Comparison of ENCODE assay signal across 8 mouse cellular contexts in genomic region chr2:143867326-143867725, GRCm38 (mm10). TPM values are rescaled to one million over a fixed set of nuclear protein-coding genes. Genes with fewer than 3 reads are reported as not detected.
A peak's percentile ranks its signal among the peaks of the same experiment; 100 is the strongest.
DNase-seq lines count a peak whose midpoint lies in the region; ATAC-seq and TF ChIP-seq lines count a peak whose summit lies in the region.

No protein-coding gene starts in this region.

- ATAC-seq in forebrain, postnatal 0 days, result peak; percentile 75
- ATAC-seq in lung, embryonic 15.5 days (ENCODE audit: borderline replicate concordance, extremely low read depth, low FRiP score, low TSS enrichment), result peak; percentile 40

- H3K4me1 ChIP-seq in ES-E14 (ENCODE audit: control insufficient read depth in 2 of 2, insufficient read depth in 2 of 2, low read length in 2 of 2, poor library complexity in 1 of 2), result peaks cover 0 to 13% of the 10 kb centered on the region in 2 experiments; a peak in 1 of 4 replicates
- H3K4me1 ChIP-seq in forebrain, postnatal 0 days (ENCODE audit: insufficient read depth), result no peaks in the 10 kb centered on the region
- H3K4me1 ChIP-seq in lung, embryonic 15.5 days, result peaks cover 17% of the 10 kb centered on the region

- DNase-seq in ES-E14 (ENCODE audit: low read depth, low spot score), result peak; percentile 54
- peak; percentile 64 for DNase-seq in cerebellum, adult 11 months
- peak; percentile 86 for DNase-seq in forebrain, postnatal 0 days
- DNase-seq in heart, postnatal 4 days, result peak; percentile 86
- DNase-seq in layer of hippocampus, adult 8-10 months (ENCODE audit: low spot score in 2 of 2), result peak; percentile 58 to 81
- peak; percentile 58 for DNase-seq in ovary, postnatal 10 days (ENCODE audit: low spot score)
- peak; percentile 8 to 54 for DNase-seq in thymus, postnatal 10 days (ENCODE audit: low spot score in 2 of 2)

- no peak overlapping the region for H3K4me2 ChIP-seq in forebrain, postnatal 0 days (ENCODE audit: low read depth)
- no peak overlapping the region for H3K4me2 ChIP-seq in lung, embryonic 15.5 days

- H3K9ac ChIP-seq in ES-E14 (ENCODE audit: insufficient read depth, low read depth, low read length, poor library complexity, severe bottlenecking), result no peak overlapping the region
- H3K9ac ChIP-seq in forebrain, postnatal 0 days, result no peak overlapping the region
- H3K9ac ChIP-seq in lung, embryonic 15.5 days, result no peak overlapping the region

- H3K9me3 ChIP-seq in ES-E14 (ENCODE audit: control insufficient read depth, insufficient read depth, low read depth, low read length), result no peaks in the 10 kb centered on the region
- no peaks in the 10 kb centered on the region for H3K9me3 ChIP-seq in forebrain, postnatal 0 days (ENCODE audit: low read length)
- no peaks in the 10 kb centered on the region for H3K9me3 ChIP-seq in lung, embryonic 15.5 days

- no peaks in the 10 kb centered on the region; the same call in 1 of the 2 replicates for H3K27me3 ChIP-seq in forebrain, postnatal 0 days (ENCODE audit: insufficient read depth, low read length)
- no peaks in the 10 kb centered on the region for H3K27me3 ChIP-seq in lung, embryonic 15.5 days

- in situ Hi-C loops in ES-E14 (cut with MboI; ENCODE audit: low sequenced_read_pairs in 2 of 2, unreplicated experiment in 2 of 2), result no loop called here

- no peak overlapping the region for H3K4me3 ChIP-seq in ES-E14 (ENCODE audit: insufficient read depth in 1 of 2, low read depth in 1 of 2, low read length in 2 of 2, poor library complexity in 1 of 2, severe bottlenecking in 1 of 2)
- H3K4me3 ChIP-seq in forebrain, postnatal 0 days (ENCODE audit: low read depth, low read length), result no peak overlapping the region
- no peak overlapping the region for H3K4me3 ChIP-seq in lung, embryonic 15.5 days

- whole genome bisulfite sequencing in forebrain, postnatal 0 days, result 3% methylated on average over 6 of the region's 6 CpGs
- WGBS in lung, embryonic 15.5 days, result 2% methylated on average over 6 of the region's 6 CpGs

- no peak overlapping the region for H3K27ac ChIP-seq in ES-E14 (ENCODE audit: insufficient read depth, low read depth, low read length, poor library complexity, severe bottlenecking)
- H3K27ac ChIP-seq in forebrain, postnatal 0 days (ENCODE audit: low read depth, low read length), result no peak overlapping the region
- no peak overlapping the region for H3K27ac ChIP-seq in lung, embryonic 15.5 days

- peak; percentile 98 for TF ChIP-seq CTCF in forebrain, postnatal 0 days (IDR thresholded peaks at IDR 0.05; ENCODE audit: low read depth)

- no peaks in the 10 kb centered on the region for H3K36me3 ChIP-seq in ES-E14 (ENCODE audit: control insufficient read depth, insufficient read depth, low read length, poor library complexity, severe bottlenecking)
- H3K36me3 ChIP-seq in forebrain, postnatal 0 days (ENCODE audit: insufficient read depth), result no peaks in the 10 kb centered on the region
- H3K36me3 ChIP-seq in lung, embryonic 15.5 days, result no peaks in the 10 kb centered on the region

TF ChIP-seq in ES-E14, 5 proteins besides CTCF, POLR2A, EP300 and RAD21:
- no peak for TF ChIP-seq ZC3H11A (IDR thresholded peaks at IDR 0.05; ENCODE audit: borderline replicate concordance, low read depth, low read length)
- TF ChIP-seq CHD2 (IDR thresholded peaks at IDR 0.05; ENCODE audit: low read depth, low read length), result no peak
- TF ChIP-seq ZNF384 (IDR thresholded peaks at IDR 0.05; ENCODE audit: low read depth, low read length), result no peak
- TF ChIP-seq MAFK (IDR thresholded peaks at IDR 0.05; ENCODE audit: insufficient read depth, low read depth, low read length), result no peak
- no peak for TF ChIP-seq HCFC1 (IDR thresholded peaks at IDR 0.05; ENCODE audit: borderline replicate concordance, insufficient read depth, low read length)

RNA-seq across cellular contexts. Expression of gene Bfsp1, which starts 4.4 kb away (rescaled TPM):
- 0.32 and 0.62 TPM in 2 replicates for total RNA-seq in ES-E14 (2012; rRNA removed)
- 2.5 and 3.7 TPM in 2 replicates for total RNA-seq in forebrain, postnatal 0 days (2014; rRNA removed)
- polyA plus RNA-seq in forebrain, postnatal 0 days (2015; fragmentation: Nextera tagmentation; extraction: Ambion mirVana), result 1.3 and 1.9 TPM in 2 replicates
- under 1 TPM; 0.98 to 0.99 TPM for total RNA-seq in heart, postnatal 4 days (2021)
- 1 to 10 TPM; 1.2 to 3.0 (median 1.9) TPM for total RNA-seq in layer of hippocampus, adult 8-10 months (2022)
- polyA plus RNA-seq in lung, embryonic 15.5 days (2015; fragmentation: Nextera tagmentation; extraction: Ambion mirVana), result 1.7 and 2.1 TPM in 2 replicates

RNA-seq across cellular contexts. Expression of gene Dstn, which starts 47.8 kb away (rescaled TPM):
- total RNA-seq in ES-E14 (2012; rRNA removed), result 272 and 391 TPM in 2 replicates
- total RNA-seq in forebrain, postnatal 0 days (2014; rRNA removed), result 409 and 455 TPM in 2 replicates
- polyA plus RNA-seq in forebrain, postnatal 0 days (2015; fragmentation: Nextera tagmentation; extraction: Ambion mirVana), result 497 and 512 TPM in 2 replicates
- 100 to 1,000 TPM; 708 to 736 TPM for total RNA-seq in heart, postnatal 4 days (2021)
- total RNA-seq in layer of hippocampus, adult 8-10 months (2022), result 100 to 1,000 TPM; 176 to 193 (median 185) TPM
- polyA plus RNA-seq in lung, embryonic 15.5 days (2015; fragmentation: Nextera tagmentation; extraction: Ambion mirVana), result 480 and 519 TPM in 2 replicates

Comparison
In these comparisons a context has a peak if more than half of its experiments do, and no peak if none do; other contexts are left out.
1. DNase-seq: peak in every context shown above with its lines; median percentile 86 in forebrain, postnatal 0 days; 86 in heart, postnatal 4 days; 70 in layer of hippocampus, adult 8-10 months; 64 in cerebellum, adult 11 months; 58 in ovary, postnatal 10 days; 54 in ES-E14; 31 in thymus, postnatal 10 days.